Mouse (Mus musculus): ENCODE results near the gene Dnm3. TPM values are rescaled to one million over a fixed set of nuclear protein-coding genes. Genes with fewer than 3 reads are reported as not detected.

Gene Dnm3
- total and polyA plus RNA-seq, 2 experiments from 2014 or later: 56.3 to 64.7 TPM

DNA sequence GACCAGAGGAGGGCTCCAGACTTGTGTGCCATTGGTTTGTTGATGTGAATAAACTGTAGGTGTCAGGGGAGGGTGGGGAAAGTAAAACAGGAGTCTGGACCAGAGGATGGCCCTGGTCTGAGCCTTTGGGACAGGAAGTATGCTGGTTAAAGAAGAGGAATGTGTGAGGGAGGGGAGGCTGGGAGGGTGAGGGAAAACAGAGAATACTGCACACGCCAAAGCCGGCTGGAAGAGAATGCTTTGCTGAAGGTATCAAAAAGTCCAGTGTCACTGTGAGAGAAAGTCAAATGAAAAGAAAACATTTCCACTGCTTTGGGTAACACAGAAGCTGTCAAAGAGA is 234.2 kb downstream of the Dnm3 start:
- Histone ChIP-seq H3K4me1 (ENCODE audit: insufficient read depth, low read length) (no peaks in the 10 kb centered on the region), H3K9me3 (ENCODE audit: low read length) (no peaks in the 10 kb centered on the region), H3K9ac (replicated peaks; ENCODE audit: low read length) (no peak overlapping the region), H3K4me2 (ENCODE audit: low read depth, low read length) (no peak overlapping the region), H3K27ac (no peak overlapping the region), H3K36me3 (ENCODE audit: insufficient read depth, low read length) (no peaks in the 10 kb centered on the region), H3K27me3 (ENCODE audit: insufficient read depth, low read length) (no peaks in the 10 kb centered on the region), H3K4me3 (ENCODE audit: low read length) (no peak overlapping the region)
- TF ChIP-seq CTCF (IDR thresholded peaks at IDR 0.05; ENCODE audit: low read depth): no peak
- 66% methylated on average over 2 of the region's 2 CpGs for WGBS
- DNase-seq (ENCODE audit: low spot score): no peak
- ATAC-seq: no peak

DNA sequence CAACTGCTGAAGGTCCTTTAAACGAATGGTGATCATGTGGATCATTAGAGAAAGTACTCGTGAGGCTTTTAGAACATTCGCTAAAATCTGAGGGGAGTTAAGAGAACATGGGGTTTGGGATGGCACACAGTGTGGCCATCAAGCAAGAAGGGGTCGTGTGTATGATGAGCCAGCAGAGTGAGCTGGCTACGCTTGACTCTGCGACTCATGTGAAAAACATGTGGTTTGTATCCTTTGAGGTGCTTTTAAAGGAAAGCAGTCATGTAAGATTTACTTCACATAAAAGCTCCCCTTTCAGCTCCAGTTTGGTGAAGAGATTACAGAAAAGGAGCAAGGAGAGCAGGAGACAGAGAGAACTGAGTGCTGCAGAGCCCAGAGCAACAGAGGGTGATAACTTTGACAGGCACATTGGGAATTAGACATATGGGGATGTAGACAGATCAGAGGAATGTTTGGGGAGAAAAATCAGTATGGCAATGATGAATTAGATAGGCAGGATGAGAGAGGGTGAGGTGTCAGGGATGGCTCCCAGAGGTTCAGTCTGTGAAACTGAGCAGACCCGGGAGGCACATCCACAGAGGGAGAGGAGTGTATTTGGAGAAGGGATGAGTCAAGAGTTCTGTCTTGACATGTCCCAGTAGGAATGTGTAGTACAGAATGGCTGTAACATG is 234.7 kb downstream of the Dnm3 start:
- H3K4me2 ChIP-seq (ENCODE audit: low read depth, low read length): no peak overlapping the region
- DNase-seq (ENCODE audit: low spot score) (no peak), ATAC-seq (no peak)
- H3K4me3 ChIP-seq (ENCODE audit: low read length): no peak overlapping the region
- no peaks in the 10 kb centered on the region for H3K27me3 ChIP-seq (ENCODE audit: insufficient read depth, low read length)
- no peaks in the 10 kb centered on the region for H3K36me3 ChIP-seq (ENCODE audit: insufficient read depth, low read length)
- no peak overlapping the region for H3K9ac ChIP-seq (replicated peaks; ENCODE audit: low read length)
- no peak overlapping the region for H3K27ac ChIP-seq
- TF ChIP-seq CTCF (IDR thresholded peaks at IDR 0.05; ENCODE audit: low read depth): no peak
- H3K9me3 ChIP-seq (ENCODE audit: low read length): no peaks in the 10 kb centered on the region
- 85% methylated on average over 7 of the region's 7 CpGs for WGBS
- no peaks in the 10 kb centered on the region for H3K4me1 ChIP-seq (ENCODE audit: insufficient read depth, low read length)

DNA sequence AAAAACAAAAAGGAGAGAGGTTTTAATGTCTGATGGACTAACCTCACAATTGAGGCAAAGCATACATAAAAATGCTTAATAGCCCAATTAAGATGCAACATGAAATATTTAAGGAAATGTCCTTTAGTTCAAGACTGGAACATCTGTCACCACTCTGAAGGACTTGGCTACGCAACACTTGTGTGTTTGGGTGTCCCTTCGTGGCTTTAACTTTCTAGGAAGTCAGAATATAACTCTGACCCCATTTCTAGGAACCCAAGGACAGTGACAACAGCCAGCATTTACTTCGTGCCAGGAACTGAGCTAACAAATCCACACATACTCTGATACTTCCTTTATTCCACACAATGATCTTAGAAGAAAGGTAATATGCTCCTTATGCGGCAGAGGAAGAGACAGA is 237.1 kb downstream of the Dnm3 start:
- Histone ChIP-seq H3K4me2 (ENCODE audit: low read depth, low read length) (no peak overlapping the region), H3K27me3 (ENCODE audit: insufficient read depth, low read length) (no peaks in the 10 kb centered on the region), H3K4me1 (ENCODE audit: insufficient read depth, low read length) (no peaks in the 10 kb centered on the region), H3K9me3 (ENCODE audit: low read length) (no peaks in the 10 kb centered on the region), H3K9ac (replicated peaks; ENCODE audit: low read length) (no peak overlapping the region), H3K36me3 (ENCODE audit: insufficient read depth, low read length) (no peaks in the 10 kb centered on the region), H3K4me3 (ENCODE audit: low read length) (no peak overlapping the region), H3K27ac (no peak overlapping the region)
- TF ChIP-seq CTCF (IDR thresholded peaks at IDR 0.05; ENCODE audit: low read depth): no peak
- 91% methylated on average over 4 of the region's 4 CpGs for WGBS
- no peak for ATAC-seq
- no peak for DNase-seq (ENCODE audit: low spot score)

GRCm38 (mm10) chr1:162238646-162239045 is 239.2 kb downstream of the Dnm3 start:
- no peaks in the 10 kb centered on the region for H3K9me3 ChIP-seq (ENCODE audit: low read length)
- ATAC-seq (no peak), DNase-seq (ENCODE audit: low spot score) (no peak)
- no peak overlapping the region for H3K4me3 ChIP-seq (ENCODE audit: low read length)
- TF ChIP-seq CTCF (IDR thresholded peaks at IDR 0.05; ENCODE audit: low read depth): no peak
- H3K4me1 ChIP-seq (ENCODE audit: insufficient read depth, low read length): no peaks in the 10 kb centered on the region
- H3K36me3 ChIP-seq (ENCODE audit: insufficient read depth, low read length): no peaks in the 10 kb centered on the region
- H3K27ac ChIP-seq: no peak overlapping the region
- no peak overlapping the region for H3K4me2 ChIP-seq (ENCODE audit: low read depth, low read length)
- 74% methylated on average over 3 of the region's 3 CpGs for WGBS
- no peaks in the 10 kb centered on the region for H3K27me3 ChIP-seq (ENCODE audit: insufficient read depth, low read length)
- no peak overlapping the region for H3K9ac ChIP-seq (replicated peaks; ENCODE audit: low read length)

- no peak overlapping the region for H3K4me3 ChIP-seq (ENCODE audit: low read length)
- no peak overlapping the region for H3K9ac ChIP-seq (replicated peaks; ENCODE audit: low read length)
- no peak for DNase-seq (ENCODE audit: low spot score)
- H3K9me3 ChIP-seq (ENCODE audit: low read length): no peaks in the 10 kb centered on the region
- H3K27me3 ChIP-seq (ENCODE audit: insufficient read depth, low read length): no peaks in the 10 kb centered on the region
- WGBS: 81% methylated on average over 7 of the region's 7 CpGs
- H3K4me2 ChIP-seq (ENCODE audit: low read depth, low read length): no peak overlapping the region
- ATAC-seq: no peak
- TF ChIP-seq CTCF (IDR thresholded peaks at IDR 0.05; ENCODE audit: low read depth): no peak
- H3K27ac ChIP-seq: no peak overlapping the region
- no peaks in the 10 kb centered on the region for H3K4me1 ChIP-seq (ENCODE audit: insufficient read depth, low read length)
- no peaks in the 10 kb centered on the region for H3K36me3 ChIP-seq (ENCODE audit: insufficient read depth, low read length)
Observed at GRCm38 (mm10) chr1:162236624-162237159, 241.1 kb downstream of the Dnm3 start.

DNA sequence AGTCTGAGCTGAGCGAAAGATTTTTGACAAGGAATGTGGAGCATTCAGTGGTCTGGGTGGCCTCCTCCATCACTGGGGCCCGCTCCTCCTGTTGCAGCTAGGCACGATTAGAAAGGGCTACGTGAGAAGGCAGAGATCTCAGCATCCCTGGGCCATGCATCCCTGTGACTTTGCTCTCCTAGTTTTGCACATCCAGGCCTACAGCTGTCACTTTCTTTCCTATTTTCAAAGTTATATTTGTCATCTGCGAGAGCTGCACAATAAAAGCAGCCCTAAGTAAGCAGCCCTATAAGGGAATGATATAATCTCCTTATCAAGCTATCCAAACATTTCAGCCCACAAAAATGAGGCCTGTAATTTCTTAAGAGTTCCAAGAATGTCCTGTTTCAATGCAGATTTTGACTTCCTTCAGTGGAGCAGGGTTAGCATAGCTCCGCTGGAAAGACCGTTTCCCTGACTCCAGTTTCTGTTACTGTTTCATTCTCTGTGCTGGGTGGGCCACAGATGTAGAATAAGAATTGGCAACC is 252.2 kb downstream of the Dnm3 start:
- no peak for TF ChIP-seq CTCF (IDR thresholded peaks at IDR 0.05; ENCODE audit: low read depth)
- Histone ChIP-seq H3K27ac (no peak overlapping the region), H3K9me3 (ENCODE audit: low read length) (no peaks in the 10 kb centered on the region), H3K9ac (replicated peaks; ENCODE audit: low read length) (no peak overlapping the region), H3K27me3 (ENCODE audit: insufficient read depth, low read length) (no peaks in the 10 kb centered on the region), H3K36me3 (ENCODE audit: insufficient read depth, low read length) (no peaks in the 10 kb centered on the region), H3K4me3 (ENCODE audit: low read length) (no peak overlapping the region), H3K4me2 (ENCODE audit: low read depth, low read length) (no peak overlapping the region), H3K4me1 (ENCODE audit: insufficient read depth, low read length) (no peaks in the 10 kb centered on the region)
- ATAC-seq (no peak), DNase-seq (ENCODE audit: low spot score) (no peak)
- WGBS: 82% methylated on average over 7 of the region's 7 CpGs
